Mouse (Mus musculus): ENCODE data around the gene Cdc37l1. TPM values are rescaled to one million over a fixed set of nuclear protein-coding genes. Genes with fewer than 3 reads are reported as not detected.

The Cdc37l1 gene
- polyA plus RNA-seq, 1 experiment from 2014 or later, result 55.7 TPM

DNA sequence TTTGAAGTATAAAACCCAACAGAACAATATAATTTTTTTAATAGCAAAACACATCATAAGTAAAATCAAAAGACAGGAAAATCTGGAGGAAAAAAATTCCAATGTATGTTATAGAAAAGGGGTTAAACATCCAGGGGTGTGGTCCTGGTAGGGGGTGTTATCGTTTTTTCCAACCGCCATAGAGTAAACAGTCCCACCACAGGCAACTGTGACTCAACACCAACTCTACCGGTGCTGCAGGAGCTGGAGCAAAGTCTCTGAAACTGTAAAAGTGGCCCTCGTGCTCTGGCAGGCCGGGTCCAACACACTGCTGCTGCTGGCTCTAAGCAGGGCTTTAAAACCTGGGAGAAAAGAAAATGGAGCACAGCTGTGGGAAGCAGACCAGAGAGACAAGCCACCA is 68.6 kb downstream of the Cdc37l1 start:
- ATAC-seq (replicated peaks; ENCODE audit: low FRiP score) (no peak), DNase-seq (ENCODE audit: low spot score) (no peak)
- WGBS, result 93% methylated on average over 5 of the region's 5 CpGs

DNA sequence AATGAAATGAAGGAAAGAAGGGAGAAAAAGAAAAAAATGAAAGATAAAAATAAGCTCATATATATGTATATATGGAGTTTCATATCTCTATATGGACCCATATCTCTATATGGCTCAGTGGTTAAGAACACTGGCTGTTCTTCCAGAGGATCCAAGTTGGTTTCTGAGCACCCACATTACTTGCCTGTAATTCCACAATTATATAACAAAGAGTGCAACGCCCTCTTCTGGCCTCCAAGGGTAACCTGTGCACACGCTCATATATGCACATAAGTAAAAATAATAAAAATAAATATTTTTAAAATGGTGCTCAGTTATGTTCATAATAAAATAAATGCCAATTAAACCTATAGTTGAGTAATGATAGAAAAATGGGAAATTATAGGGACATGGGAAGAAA is 69.5 kb downstream of the Cdc37l1 start:
- Histone ChIP-seq H3K9ac (ENCODE audit: low read length) (no peak overlapping the region), H3K4me3 (ENCODE audit: low read depth, low read length) (no peak overlapping the region), H3K4me2 (ENCODE audit: low read depth, low read length, severe bottlenecking) (no peak overlapping the region), H3K4me1 (replicated peaks; ENCODE audit: control insufficient read depth, insufficient read depth, low read length) (no peaks in the 10 kb centered on the region; the same call in 1 of the 2 replicates), H3K27me3 (ENCODE audit: control insufficient read depth, insufficient read depth, low read length) (no peaks in the 10 kb centered on the region), H3K9me3 (ENCODE audit: control insufficient read depth, low read length) (no peaks in the 10 kb centered on the region), H3K36me3 (ENCODE audit: control insufficient read depth, insufficient read depth, low read length) (no peaks in the 10 kb centered on the region), H3K27ac (ENCODE audit: low read depth, low read length) (no peak overlapping the region)
- no peak for ATAC-seq (replicated peaks; ENCODE audit: low FRiP score)
- 80% methylated on average over 2 of the region's 2 CpGs for WGBS
- peak; percentile 34 for DNase-seq (ENCODE audit: low spot score)

More for the DNA sequence above, 68.6 kb downstream of the Cdc37l1 start:
- H3K4me3 ChIP-seq (ENCODE audit: low read depth, low read length), result no peak overlapping the region
- H3K4me1 ChIP-seq (replicated peaks; ENCODE audit: control insufficient read depth, insufficient read depth, low read length), result no peaks in the 10 kb centered on the region; the same call in 1 of the 2 replicates
- no peak overlapping the region for H3K4me2 ChIP-seq (ENCODE audit: low read depth, low read length, severe bottlenecking)
- H3K9ac ChIP-seq (ENCODE audit: low read length), result no peak overlapping the region
- H3K27me3 ChIP-seq (ENCODE audit: control insufficient read depth, insufficient read depth, low read length), result no peaks in the 10 kb centered on the region
- H3K36me3 ChIP-seq (ENCODE audit: control insufficient read depth, insufficient read depth, low read length), result no peaks in the 10 kb centered on the region
- H3K9me3 ChIP-seq (ENCODE audit: control insufficient read depth, low read length), result no peaks in the 10 kb centered on the region
- H3K27ac ChIP-seq (ENCODE audit: low read depth, low read length), result no peak overlapping the region

DNA sequence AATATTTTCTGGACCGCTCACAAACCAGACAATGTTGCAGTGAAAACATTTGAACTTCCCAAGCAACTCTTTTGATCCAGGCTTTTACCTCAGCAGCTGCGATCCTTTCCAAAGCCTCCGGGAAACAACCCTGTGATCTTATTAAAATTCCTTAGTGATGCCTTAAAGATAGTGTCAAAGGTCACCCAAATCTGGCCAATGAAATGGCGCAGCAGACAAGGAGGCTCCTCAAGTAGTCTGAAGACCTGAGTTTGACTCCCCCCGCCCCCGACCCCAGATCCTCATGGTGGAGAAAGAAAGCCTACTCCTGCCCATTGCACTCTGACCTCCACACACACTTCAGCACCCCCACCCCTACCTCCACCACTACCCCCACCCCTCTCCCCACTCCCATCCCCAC is 70.1 kb downstream of the Cdc37l1 start:
- H3K27ac ChIP-seq (ENCODE audit: low read depth, low read length), result 0 out of 2 replicates have a peak overlapping the region, but pooled peaks have one; percentile 25
- no peaks in the 10 kb centered on the region for H3K27me3 ChIP-seq (ENCODE audit: control insufficient read depth, insufficient read depth, low read length)
- no peaks in the 10 kb centered on the region for H3K9me3 ChIP-seq (ENCODE audit: control insufficient read depth, low read length)
- no peak overlapping the region for H3K4me2 ChIP-seq (ENCODE audit: low read depth, low read length, severe bottlenecking)
- no peak overlapping the region for H3K4me3 ChIP-seq (ENCODE audit: low read depth, low read length)
- no peaks in the 10 kb centered on the region; the same call in 1 of the 2 replicates for H3K4me1 ChIP-seq (replicated peaks; ENCODE audit: control insufficient read depth, insufficient read depth, low read length)
- H3K9ac ChIP-seq (ENCODE audit: low read length), result no peak overlapping the region
- H3K36me3 ChIP-seq (ENCODE audit: control insufficient read depth, insufficient read depth, low read length), result no peaks in the 10 kb centered on the region
- no peak for DNase-seq (ENCODE audit: low spot score)
- WGBS, result 14% methylated on average over 6 of the region's 6 CpGs
- no peak for ATAC-seq (replicated peaks; ENCODE audit: low FRiP score)

DNA sequence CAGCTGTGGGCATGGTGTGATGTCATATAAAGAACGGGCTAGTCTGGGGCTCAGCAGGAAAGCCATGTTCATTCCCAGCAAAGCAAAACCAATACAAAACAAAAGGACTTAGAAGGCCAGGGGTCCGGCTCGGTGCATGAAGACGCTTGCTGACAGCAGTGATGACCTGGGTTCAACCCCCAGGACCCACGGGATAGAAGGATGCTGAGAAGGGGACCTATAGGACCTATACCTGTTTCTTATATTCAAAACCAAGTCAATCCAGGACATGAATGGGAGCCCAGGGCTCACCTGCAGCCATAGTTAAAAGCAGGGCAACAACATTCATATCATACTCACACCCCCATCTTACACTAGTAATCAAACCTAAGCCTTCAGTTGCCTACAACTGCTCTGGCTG is 72.9 kb downstream of the Cdc37l1 start:
- H3K4me2 ChIP-seq (ENCODE audit: low read depth, low read length, severe bottlenecking), result no peak overlapping the region
- H3K4me3 ChIP-seq (ENCODE audit: low read depth, low read length), result no peak overlapping the region
- DNase-seq (ENCODE audit: low spot score), result no peak
- WGBS, result 82% methylated on average over 5 of the region's 5 CpGs
- H3K4me1 ChIP-seq (replicated peaks; ENCODE audit: control insufficient read depth, insufficient read depth, low read length), result no peaks in the 10 kb centered on the region; the same call in 1 of the 2 replicates
- H3K36me3 ChIP-seq (ENCODE audit: control insufficient read depth, insufficient read depth, low read length), result no peaks in the 10 kb centered on the region
- no peak overlapping the region for H3K27ac ChIP-seq (ENCODE audit: low read depth, low read length)
- H3K9me3 ChIP-seq (ENCODE audit: control insufficient read depth, low read length), result no peaks in the 10 kb centered on the region
- H3K27me3 ChIP-seq (ENCODE audit: control insufficient read depth, insufficient read depth, low read length), result no peaks in the 10 kb centered on the region
- H3K9ac ChIP-seq (ENCODE audit: low read length), result no peak overlapping the region
- ATAC-seq (replicated peaks; ENCODE audit: low FRiP score), result no peak

DNA sequence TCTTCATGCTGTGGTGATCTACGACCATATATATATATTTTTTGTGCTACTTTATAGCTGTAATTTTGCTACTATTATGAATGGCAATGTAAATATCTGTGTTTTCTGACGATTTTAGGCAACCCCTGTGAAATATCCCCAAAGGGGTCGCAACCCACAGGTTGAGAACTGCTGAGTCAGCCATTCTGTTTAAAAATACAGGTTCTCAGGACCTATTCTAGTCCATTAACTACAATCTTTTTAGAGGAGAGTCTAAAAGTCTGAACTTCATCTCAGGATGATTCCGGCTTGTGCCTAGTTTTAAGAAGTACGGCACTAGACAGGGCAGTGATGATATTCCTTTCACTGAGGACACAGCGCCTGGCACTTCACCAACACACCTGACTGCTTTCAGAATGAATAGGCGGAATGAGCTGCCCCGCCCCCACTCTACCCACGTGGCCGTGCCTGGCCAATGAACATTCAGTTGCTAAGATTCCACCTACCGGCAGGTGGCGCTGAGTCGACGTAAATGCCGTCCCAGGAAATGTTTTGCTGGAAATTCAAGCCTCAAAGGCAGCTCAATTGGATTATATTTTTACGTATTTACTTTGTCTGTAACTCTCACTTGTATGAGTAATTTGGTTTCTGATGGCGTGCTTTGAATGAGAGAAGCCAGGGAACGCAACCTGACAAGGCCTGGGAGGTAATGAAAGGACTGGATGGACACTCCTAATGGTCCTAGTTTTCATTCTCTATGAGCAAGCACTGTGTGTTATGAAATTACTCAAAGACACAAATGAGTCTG is 73.6 kb downstream of the Cdc37l1 start:
- Histone ChIP-seq H3K27me3 (ENCODE audit: control insufficient read depth, insufficient read depth, low read length) (no peaks in the 10 kb centered on the region), H3K4me1 (replicated peaks; ENCODE audit: control insufficient read depth, insufficient read depth, low read length) (no peaks in the 10 kb centered on the region; the same call in 1 of the 2 replicates), H3K36me3 (ENCODE audit: control insufficient read depth, insufficient read depth, low read length) (no peaks in the 10 kb centered on the region), H3K27ac (ENCODE audit: low read depth, low read length) (no peak overlapping the region), H3K9ac (ENCODE audit: low read length) (no peak overlapping the region), H3K4me3 (ENCODE audit: low read depth, low read length) (no peak overlapping the region), H3K9me3 (ENCODE audit: control insufficient read depth, low read length) (no peaks in the 10 kb centered on the region), H3K4me2 (ENCODE audit: low read depth, low read length, severe bottlenecking) (peak overlapping the region; percentile 32; the same call in 1 of the 2 replicates)
- ATAC-seq (replicated peaks; ENCODE audit: low FRiP score) (peak; percentile 82), DNase-seq (ENCODE audit: low spot score) (peak; percentile 95)
- WGBS, result 17% methylated on average over 18 of the region's 18 CpGs

DNA sequence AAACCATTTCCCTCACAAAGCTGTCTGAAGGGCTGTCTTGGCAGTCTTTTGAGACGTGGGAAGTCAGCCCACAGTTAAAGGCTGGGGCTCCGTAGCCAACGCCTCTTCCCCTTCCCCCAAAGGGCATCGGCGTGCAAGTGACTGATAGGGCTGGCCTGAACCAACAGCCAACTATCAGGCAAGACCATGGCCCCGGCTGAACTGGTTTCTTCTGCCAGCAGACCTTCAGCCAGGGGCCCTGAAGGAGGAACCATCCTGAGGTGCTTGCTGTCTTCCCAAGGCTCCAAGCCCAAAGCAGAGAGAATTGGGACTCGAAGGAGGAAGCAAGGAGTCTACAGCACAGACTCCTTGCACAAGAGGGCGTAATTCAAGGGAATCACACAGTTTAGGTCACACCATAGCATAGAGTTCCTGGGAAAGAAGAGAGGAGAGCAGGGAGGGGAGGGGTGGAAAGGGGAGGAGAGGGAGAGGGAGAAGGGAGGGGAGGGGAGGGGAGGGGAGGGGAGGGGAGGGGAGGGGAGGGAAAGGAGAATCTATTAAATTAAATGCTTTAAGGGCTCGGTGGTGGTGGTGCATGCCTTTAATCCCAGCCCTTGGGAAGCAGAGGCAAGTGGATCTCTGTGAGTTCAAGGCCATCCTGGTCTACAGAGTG is 74.4 kb downstream of the Cdc37l1 start:
- 68% methylated on average over 9 of the region's 9 CpGs for WGBS
- Histone ChIP-seq H3K4me2 (ENCODE audit: low read depth, low read length, severe bottlenecking) (no peak overlapping the region), H3K9ac (ENCODE audit: low read length) (no peak overlapping the region), H3K27me3 (ENCODE audit: control insufficient read depth, insufficient read depth, low read length) (no peaks in the 10 kb centered on the region), H3K36me3 (ENCODE audit: control insufficient read depth, insufficient read depth, low read length) (no peaks in the 10 kb centered on the region), H3K4me3 (ENCODE audit: low read depth, low read length) (no peak overlapping the region), H3K4me1 (replicated peaks; ENCODE audit: control insufficient read depth, insufficient read depth, low read length) (no peaks in the 10 kb centered on the region; the same call in 1 of the 2 replicates), H3K27ac (ENCODE audit: low read depth, low read length) (no peak overlapping the region), H3K9me3 (ENCODE audit: control insufficient read depth, low read length) (no peaks in the 10 kb centered on the region)
- peak; percentile 62 for DNase-seq (ENCODE audit: low spot score)
- ATAC-seq (replicated peaks; ENCODE audit: low FRiP score), result peak; percentile 50; the same call in 1 of the 2 replicates

DNA sequence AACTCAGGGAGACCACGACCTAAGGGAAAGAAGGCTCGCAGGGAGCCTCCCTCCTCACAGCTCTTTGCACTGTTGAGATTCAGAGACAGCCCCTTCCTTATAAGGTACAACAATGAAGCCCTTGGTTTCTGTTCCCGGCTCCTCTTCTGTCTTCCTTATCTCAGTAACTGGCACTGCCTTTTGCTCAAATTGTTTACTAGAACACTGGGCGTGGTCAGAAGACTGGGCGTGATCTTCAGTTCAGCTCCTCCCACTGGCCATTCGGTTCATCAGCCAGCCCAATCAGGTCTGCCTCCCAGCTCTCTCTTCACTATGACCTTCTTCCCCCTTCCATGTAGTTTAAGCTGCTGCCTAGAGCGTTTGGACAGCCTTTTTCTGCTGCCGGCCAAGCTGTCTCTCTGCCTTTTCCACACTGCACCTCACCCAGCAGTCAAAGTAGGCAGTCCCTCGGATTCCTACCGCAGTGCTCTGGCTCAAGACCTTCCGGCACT is 76.9 kb downstream of the Cdc37l1 start:
- 0 out of 2 replicates have a peak overlapping the region, but pooled peaks have one; percentile 31 for H3K4me2 ChIP-seq (ENCODE audit: low read depth, low read length, severe bottlenecking)
- peak; percentile 65 for DNase-seq (ENCODE audit: low spot score)
- no peaks in the 10 kb centered on the region; the same call in 1 of the 2 replicates for H3K4me1 ChIP-seq (replicated peaks; ENCODE audit: control insufficient read depth, insufficient read depth, low read length)
- H3K9me3 ChIP-seq (ENCODE audit: control insufficient read depth, low read length), result no peaks in the 10 kb centered on the region
- H3K4me3 ChIP-seq (ENCODE audit: low read depth, low read length), result peak overlapping the region; percentile 1; the same call in 1 of the 2 replicates
- no peaks in the 10 kb centered on the region for H3K36me3 ChIP-seq (ENCODE audit: control insufficient read depth, insufficient read depth, low read length)
- peak overlapping the region; percentile 33; the same call in 1 of the 2 replicates for H3K9ac ChIP-seq (ENCODE audit: low read length)
- peak; percentile 61 for ATAC-seq (replicated peaks; ENCODE audit: low FRiP score)
- no peaks in the 10 kb centered on the region for H3K27me3 ChIP-seq (ENCODE audit: control insufficient read depth, insufficient read depth, low read length)
- no peak overlapping the region for H3K27ac ChIP-seq (ENCODE audit: low read depth, low read length)
- WGBS, result 22% methylated on average over 11 of the region's 11 CpGs

DNA sequence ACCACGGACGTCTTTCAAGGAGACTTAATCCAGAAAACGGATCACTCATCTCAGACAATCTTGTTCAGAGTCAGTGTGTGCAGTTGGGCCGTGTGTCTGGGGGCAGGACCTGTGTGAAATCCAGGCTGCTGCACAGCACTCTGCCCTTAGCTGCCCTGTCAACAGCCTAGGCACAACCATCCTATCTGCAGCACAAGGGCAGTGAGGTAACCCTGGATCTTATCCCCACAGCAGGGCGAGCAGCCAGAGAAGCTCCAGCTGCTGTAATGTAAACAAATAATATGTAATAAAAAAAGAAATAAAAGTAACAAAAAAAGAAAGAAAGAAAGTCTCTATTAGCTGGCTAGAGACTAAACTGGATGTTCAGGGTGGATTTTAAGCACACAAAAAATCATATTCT is 79.0 kb downstream of the Cdc37l1 start:
- Histone ChIP-seq H3K4me2 (ENCODE audit: low read depth, low read length, severe bottlenecking) (no peak overlapping the region), H3K27me3 (ENCODE audit: control insufficient read depth, insufficient read depth, low read length) (no peaks in the 10 kb centered on the region), H3K36me3 (ENCODE audit: control insufficient read depth, insufficient read depth, low read length) (no peaks in the 10 kb centered on the region), H3K27ac (ENCODE audit: low read depth, low read length) (no peak overlapping the region), H3K4me3 (ENCODE audit: low read depth, low read length) (no peak overlapping the region), H3K9me3 (ENCODE audit: control insufficient read depth, low read length) (no peaks in the 10 kb centered on the region), H3K4me1 (replicated peaks; ENCODE audit: control insufficient read depth, insufficient read depth, low read length) (no peaks in the 10 kb centered on the region; the same call in 1 of the 2 replicates), H3K9ac (ENCODE audit: low read length) (no peak overlapping the region)
- ATAC-seq (replicated peaks; ENCODE audit: low FRiP score) (no peak), DNase-seq (ENCODE audit: low spot score) (no peak)
- 76% methylated on average over 5 of the region's 5 CpGs for WGBS
